Mouse (Mus musculus): ENCODE data around the gene Olfr170. TPM values are rescaled to one million over a fixed set of nuclear protein-coding genes. Genes with fewer than 3 reads are reported as not detected.
"Not testable (repeated sequence)": the region's sequence is repeated elsewhere in the genome, so short reads cannot be mapped to it uniquely, and the experiment has no call there.

The Olfr170 gene
- total RNA-seq (2021), result not detected
- long read RNA-seq, experiment 1, result 0 reads
- long read RNA-seq, experiment 2, result 0 reads

GRCm38 (mm10) chr16:19611782-19612181 lies at the start of gene Olfr170:
Gene Olfr170, minus strand, starts transcription at chr16:19611882.
- not testable (repeated sequence) for DNase-seq (ENCODE audit: low spot score in 2 of 2)

GRCm38 (mm10) chr16:19629816-19630215 lies 18.1 kb upstream of the Olfr170 start, which contains the start of gene Olfr171:
Gene Olfr171, minus strand, starts transcription at chr16:19629916.
- DNase-seq (ENCODE audit: low spot score in 2 of 2), result no peak

- DNase-seq (ENCODE audit: low spot score in 2 of 2), result no peak
Observed at GRCm38 (mm10) chr16:19603166-19603565, 8.5 kb downstream of the Olfr170 start.

GRCm38 (mm10) chr16:19571709-19572108 lies 40.0 kb downstream of the Olfr170 start, which contains the start of gene Olfr169:
Gene Olfr169, minus strand, starts transcription at chr16:19571809.
- not testable (repeated sequence) for DNase-seq (ENCODE audit: low spot score in 2 of 2)

Other genes with a start within 250 kb of the Olfr170 start
- gene Olfr165, start 188.7 kb downstream of the Olfr170 start, total RNA-seq (2021), result not detected
- not detected for gene Olfr166, start 128.2 kb downstream of the Olfr170 start, total RNA-seq (2021)
- not detected for gene Olfr167, start 89.6 kb downstream of the Olfr170 start, total RNA-seq (2021)
- gene Olfr168, start 76.3 kb downstream of the Olfr170 start, total RNA-seq (2021), result not detected
- not detected for gene Olfr169, start 40.1 kb downstream of the Olfr170 start, total RNA-seq (2021)
- not detected for gene Olfr171, start 18.0 kb upstream of the Olfr170 start, total RNA-seq (2021)
- gene Lamp3, start 94.5 kb upstream of the Olfr170 start, total RNA-seq (2021), result under 1 TPM; 0.12 to 0.14 TPM
- under 1 TPM; 0.44 to 0.75 TPM for gene B3gnt5, start 148.3 kb upstream of the Olfr170 start, total RNA-seq (2021)